Mouse (Mus musculus): ENCODE results near the gene Gm20741. TPM values are rescaled to one million over a fixed set of nuclear protein-coding genes. Genes with fewer than 3 reads are reported as not detected.
A peak's percentile ranks its signal among the peaks of the same experiment; 100 is the strongest.

The Gm20741 gene
- polyA plus RNA-seq (2014; fragmentation: Nextera tagmentation; extraction: Ambion mirVana) = not detected in 2 replicates

GRCm38 (mm10) chr16:88811827-88812226 is at the start of gene Gm20741:
TSS of gene Gm20741 (minus strand) at chr16:88812220.
- Histone ChIP-seq H3K4me3 (ENCODE audit: low read depth, low read length) (no peak within 1 kb of the TSS), H3K4me1 (ENCODE audit: control insufficient read depth, insufficient read depth, low read length) (no peaks in the 10 kb centered on the region), H3K4me2 (ENCODE audit: low read depth, low read length) (no peak within 1 kb of the TSS), H3K27me3 (ENCODE audit: control insufficient read depth, insufficient read depth, low read length) (no peaks in the 10 kb centered on the region), H3K27ac (replicated peaks; ENCODE audit: low read depth, low read length) (no peak within 1 kb of the TSS), H3K9me3 (replicated peaks; ENCODE audit: control insufficient read depth, low read length) (no peaks in the 10 kb centered on the region), H3K9ac (replicated peaks; ENCODE audit: low read length) (no peak within 1 kb of the TSS), H3K36me3 (replicated peaks; ENCODE audit: control insufficient read depth, insufficient read depth, low read depth, low read length) (no peaks in the 10 kb centered on the region)
- 87% methylated on average over 2 of the region's 2 CpGs for WGBS
- no peak for DNase-seq (ENCODE audit: low spot score)
- ATAC-seq (replicated peaks; ENCODE audit: insufficient number of reproducible peaks, low FRiP score, low TSS enrichment, low read depth) = no peak

- DNase-seq (ENCODE audit: low spot score) (peak; percentile 60), ATAC-seq (replicated peaks; ENCODE audit: insufficient number of reproducible peaks, low FRiP score, low TSS enrichment, low read depth) (no peak)
Measured at GRCm38 (mm10) chr16:88851450-88851849, 39.4 kb upstream of the Gm20741 start.

GRCm38 (mm10) chr16:88848558-88848957 is 36.5 kb upstream of the Gm20741 start:
- 83% methylated on average over 4 of the region's 4 CpGs for WGBS
- no peak overlapping the region for H3K4me2 ChIP-seq (ENCODE audit: low read depth, low read length)
- no peak overlapping the region for H3K27ac ChIP-seq (replicated peaks; ENCODE audit: low read depth, low read length)
- H3K9me3 ChIP-seq (replicated peaks; ENCODE audit: control insufficient read depth, low read length) = no peaks in the 10 kb centered on the region
- no peak overlapping the region for H3K9ac ChIP-seq (replicated peaks; ENCODE audit: low read length)
- no peak for ATAC-seq (replicated peaks; ENCODE audit: insufficient number of reproducible peaks, low FRiP score, low TSS enrichment, low read depth)
- no peak overlapping the region for H3K4me3 ChIP-seq (ENCODE audit: low read depth, low read length)
- H3K36me3 ChIP-seq (replicated peaks; ENCODE audit: control insufficient read depth, insufficient read depth, low read depth, low read length) = no peaks in the 10 kb centered on the region
- H3K27me3 ChIP-seq (ENCODE audit: control insufficient read depth, insufficient read depth, low read length) = no peaks in the 10 kb centered on the region
- H3K4me1 ChIP-seq (ENCODE audit: control insufficient read depth, insufficient read depth, low read length) = no peaks in the 10 kb centered on the region
- no peak for DNase-seq (ENCODE audit: low spot score)

More at GRCm38 (mm10) chr16:88851450-88851849, 39.4 kb upstream of the Gm20741 start:
- Histone ChIP-seq H3K27me3 (ENCODE audit: control insufficient read depth, insufficient read depth, low read length) (no peaks in the 10 kb centered on the region), H3K9ac (replicated peaks; ENCODE audit: low read length) (no peak overlapping the region), H3K4me3 (ENCODE audit: low read depth, low read length) (no peak overlapping the region), H3K27ac (replicated peaks; ENCODE audit: low read depth, low read length) (no peak overlapping the region), H3K4me1 (ENCODE audit: control insufficient read depth, insufficient read depth, low read length) (no peaks in the 10 kb centered on the region), H3K4me2 (ENCODE audit: low read depth, low read length) (no peak overlapping the region), H3K9me3 (replicated peaks; ENCODE audit: control insufficient read depth, low read length) (no peaks in the 10 kb centered on the region), H3K36me3 (replicated peaks; ENCODE audit: control insufficient read depth, insufficient read depth, low read depth, low read length) (no peaks in the 10 kb centered on the region)
- 14% methylated on average over 5 of the region's 5 CpGs for WGBS

DNA sequence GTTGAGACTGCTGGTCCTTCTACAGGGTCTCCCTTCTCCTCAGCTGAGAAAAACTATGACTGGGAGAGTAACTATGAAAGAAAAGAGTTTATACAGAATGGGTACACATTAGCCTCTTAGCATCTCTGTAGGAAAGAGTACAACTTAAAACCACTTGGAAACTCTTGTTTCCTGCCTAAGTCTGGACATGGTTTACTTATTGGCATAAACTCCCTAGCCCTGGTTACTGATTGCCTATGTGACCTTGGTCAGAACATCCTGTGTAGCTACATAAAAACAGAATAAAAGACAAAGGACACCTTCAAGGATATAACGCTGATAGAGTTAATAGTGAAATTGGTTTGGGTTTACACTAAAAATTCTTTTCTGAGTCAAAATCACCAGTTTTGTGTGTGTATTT is 35.3 kb upstream of the Gm20741 start:
- Histone ChIP-seq H3K36me3 (replicated peaks; ENCODE audit: control insufficient read depth, insufficient read depth, low read depth, low read length) (no peaks in the 10 kb centered on the region), H3K4me3 (ENCODE audit: low read depth, low read length) (no peak overlapping the region), H3K4me2 (ENCODE audit: low read depth, low read length) (no peak overlapping the region), H3K4me1 (ENCODE audit: control insufficient read depth, insufficient read depth, low read length) (no peaks in the 10 kb centered on the region), H3K27ac (replicated peaks; ENCODE audit: low read depth, low read length) (no peak overlapping the region), H3K9me3 (replicated peaks; ENCODE audit: control insufficient read depth, low read length) (no peaks in the 10 kb centered on the region), H3K9ac (replicated peaks; ENCODE audit: low read length) (no peak overlapping the region), H3K27me3 (ENCODE audit: control insufficient read depth, insufficient read depth, low read length) (no peaks in the 10 kb centered on the region)
- DNase-seq (ENCODE audit: low spot score) (no peak), ATAC-seq (replicated peaks; ENCODE audit: insufficient number of reproducible peaks, low FRiP score, low TSS enrichment, low read depth) (no peak)
- WGBS = 97% methylated on average over 1 of the region's 1 CpGs

- H3K36me3 ChIP-seq (replicated peaks; ENCODE audit: control insufficient read depth, insufficient read depth, low read depth, low read length) = no peaks in the 10 kb centered on the region
- peak; percentile 20 for DNase-seq (ENCODE audit: low spot score)
- H3K27me3 ChIP-seq (ENCODE audit: control insufficient read depth, insufficient read depth, low read length) = no peaks in the 10 kb centered on the region
- H3K4me1 ChIP-seq (ENCODE audit: control insufficient read depth, insufficient read depth, low read length) = no peaks in the 10 kb centered on the region
- H3K4me2 ChIP-seq (ENCODE audit: low read depth, low read length) = no peak overlapping the region
- no peak overlapping the region for H3K9ac ChIP-seq (replicated peaks; ENCODE audit: low read length)
- H3K9me3 ChIP-seq (replicated peaks; ENCODE audit: control insufficient read depth, low read length) = no peaks in the 10 kb centered on the region
- no peak overlapping the region for H3K27ac ChIP-seq (replicated peaks; ENCODE audit: low read depth, low read length)
- no peak overlapping the region for H3K4me3 ChIP-seq (ENCODE audit: low read depth, low read length)
- 30% methylated on average over 3 of the region's 3 CpGs for WGBS
- ATAC-seq (replicated peaks; ENCODE audit: insufficient number of reproducible peaks, low FRiP score, low TSS enrichment, low read depth) = no peak
Measured at GRCm38 (mm10) chr16:88826978-88827377, 15.0 kb upstream of the Gm20741 start.

GRCm38 (mm10) chr16:88826095-88826652 is 14.2 kb upstream of the Gm20741 start, which contains the start of gene Krtap14:
TSS of gene Krtap14 (minus strand) at chr16:88826145.
- H3K9me3 ChIP-seq (replicated peaks; ENCODE audit: control insufficient read depth, low read length) = no peaks in the 10 kb centered on the region
- H3K36me3 ChIP-seq (replicated peaks; ENCODE audit: control insufficient read depth, insufficient read depth, low read depth, low read length) = no peaks in the 10 kb centered on the region
- H3K4me3 ChIP-seq (ENCODE audit: low read depth, low read length) = no peak within 1 kb of the TSS
- H3K27me3 ChIP-seq (ENCODE audit: control insufficient read depth, insufficient read depth, low read length) = no peaks in the 10 kb centered on the region
- peak; percentile 64 for DNase-seq (ENCODE audit: low spot score)
- ATAC-seq (replicated peaks; ENCODE audit: insufficient number of reproducible peaks, low FRiP score, low TSS enrichment, low read depth) = no peak
- H3K9ac ChIP-seq (replicated peaks; ENCODE audit: low read length) = no peak within 1 kb of the TSS
- H3K27ac ChIP-seq (replicated peaks; ENCODE audit: low read depth, low read length) = no peak within 1 kb of the TSS
- no peaks in the 10 kb centered on the region for H3K4me1 ChIP-seq (ENCODE audit: control insufficient read depth, insufficient read depth, low read length)
- WGBS = 50% methylated on average over 9 of the region's 9 CpGs
- H3K4me2 ChIP-seq (ENCODE audit: low read depth, low read length) = no peak within 1 kb of the TSS

DNA sequence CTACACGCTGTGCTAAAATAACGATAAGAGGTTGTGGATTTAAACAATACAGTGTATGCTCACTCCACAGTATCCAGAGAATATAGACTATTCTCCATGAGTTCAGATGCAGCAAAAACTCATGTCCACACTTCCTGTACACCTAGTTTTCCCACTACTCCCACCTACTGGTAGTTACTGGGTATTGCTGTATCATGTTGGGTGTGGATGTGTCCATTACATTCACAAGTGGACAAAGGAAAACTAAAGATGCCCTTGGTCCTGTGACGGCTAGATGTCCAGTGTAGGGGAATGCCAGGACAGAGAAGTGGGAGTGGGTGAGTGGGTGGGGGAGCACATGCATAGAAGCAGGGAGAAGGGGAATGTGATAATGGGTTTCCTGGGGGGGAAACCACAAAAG is 11.7 kb upstream of the Gm20741 start:
- no peaks in the 10 kb centered on the region for H3K9me3 ChIP-seq (replicated peaks; ENCODE audit: control insufficient read depth, low read length)
- no peaks in the 10 kb centered on the region for H3K4me1 ChIP-seq (ENCODE audit: control insufficient read depth, insufficient read depth, low read length)
- H3K9ac ChIP-seq (replicated peaks; ENCODE audit: low read length) = no peak overlapping the region
- H3K4me3 ChIP-seq (ENCODE audit: low read depth, low read length) = no peak overlapping the region
- no peak overlapping the region for H3K4me2 ChIP-seq (ENCODE audit: low read depth, low read length)
- ATAC-seq (replicated peaks; ENCODE audit: insufficient number of reproducible peaks, low FRiP score, low TSS enrichment, low read depth) = no peak
- H3K27ac ChIP-seq (replicated peaks; ENCODE audit: low read depth, low read length) = no peak overlapping the region
- H3K27me3 ChIP-seq (ENCODE audit: control insufficient read depth, insufficient read depth, low read length) = no peaks in the 10 kb centered on the region
- DNase-seq (ENCODE audit: low spot score) = peak; percentile 43
- WGBS = 79% methylated on average over 3 of the region's 3 CpGs
- no peaks in the 10 kb centered on the region for H3K36me3 ChIP-seq (replicated peaks; ENCODE audit: control insufficient read depth, insufficient read depth, low read depth, low read length)

DNA sequence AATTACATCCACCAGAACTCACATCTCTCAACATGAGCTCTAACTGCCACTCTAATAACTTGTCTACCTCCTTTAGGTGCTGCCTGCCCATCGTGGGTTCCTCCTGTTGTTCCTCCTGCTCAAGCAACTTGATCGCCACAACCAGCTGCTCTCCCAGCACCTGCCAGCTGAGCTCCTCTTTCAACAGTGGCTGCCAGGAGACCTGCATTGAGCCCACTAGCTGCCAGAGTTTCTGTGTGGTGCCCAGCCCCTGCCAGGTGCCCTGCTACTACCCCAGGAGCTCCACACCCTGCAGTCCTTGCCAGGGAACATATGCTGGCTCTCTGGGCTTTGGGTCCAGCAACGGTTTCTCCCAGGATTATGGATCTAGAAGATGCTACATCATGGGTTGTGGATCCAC is 8.0 kb upstream of the Gm20741 start, which contains the start of gene Krtap15:
TSS of gene Krtap15 (plus strand) at position 150 of the 400 bp plus-strand sequence.
- WGBS = 79% methylated on average over 3 of the region's 3 CpGs
- Histone ChIP-seq H3K27ac (replicated peaks; ENCODE audit: low read depth, low read length) (no peak within 1 kb of the TSS), H3K4me2 (ENCODE audit: low read depth, low read length) (no peak within 1 kb of the TSS), H3K9ac (replicated peaks; ENCODE audit: low read length) (no peak within 1 kb of the TSS), H3K36me3 (replicated peaks; ENCODE audit: control insufficient read depth, insufficient read depth, low read depth, low read length) (no peaks in the 10 kb centered on the region), H3K27me3 (ENCODE audit: control insufficient read depth, insufficient read depth, low read length) (no peaks in the 10 kb centered on the region), H3K9me3 (replicated peaks; ENCODE audit: control insufficient read depth, low read length) (no peaks in the 10 kb centered on the region), H3K4me3 (ENCODE audit: low read depth, low read length) (no peak within 1 kb of the TSS), H3K4me1 (ENCODE audit: control insufficient read depth, insufficient read depth, low read length) (no peaks in the 10 kb centered on the region)
- no peak for DNase-seq (ENCODE audit: low spot score)
- no peak for ATAC-seq (replicated peaks; ENCODE audit: insufficient number of reproducible peaks, low FRiP score, low TSS enrichment, low read depth)

Measured in embryonic facial prominence, embryonic 11.5 days (tissue).